Mouse (Mus musculus): ENCODE data around the gene Tmem41b. TPM values are rescaled to one million over a fixed set of nuclear protein-coding genes. Genes with fewer than 3 reads are reported as not detected.

The Tmem41b gene
- polyA plus RNA-seq, 1 experiment: 44.0 TPM

DNA sequence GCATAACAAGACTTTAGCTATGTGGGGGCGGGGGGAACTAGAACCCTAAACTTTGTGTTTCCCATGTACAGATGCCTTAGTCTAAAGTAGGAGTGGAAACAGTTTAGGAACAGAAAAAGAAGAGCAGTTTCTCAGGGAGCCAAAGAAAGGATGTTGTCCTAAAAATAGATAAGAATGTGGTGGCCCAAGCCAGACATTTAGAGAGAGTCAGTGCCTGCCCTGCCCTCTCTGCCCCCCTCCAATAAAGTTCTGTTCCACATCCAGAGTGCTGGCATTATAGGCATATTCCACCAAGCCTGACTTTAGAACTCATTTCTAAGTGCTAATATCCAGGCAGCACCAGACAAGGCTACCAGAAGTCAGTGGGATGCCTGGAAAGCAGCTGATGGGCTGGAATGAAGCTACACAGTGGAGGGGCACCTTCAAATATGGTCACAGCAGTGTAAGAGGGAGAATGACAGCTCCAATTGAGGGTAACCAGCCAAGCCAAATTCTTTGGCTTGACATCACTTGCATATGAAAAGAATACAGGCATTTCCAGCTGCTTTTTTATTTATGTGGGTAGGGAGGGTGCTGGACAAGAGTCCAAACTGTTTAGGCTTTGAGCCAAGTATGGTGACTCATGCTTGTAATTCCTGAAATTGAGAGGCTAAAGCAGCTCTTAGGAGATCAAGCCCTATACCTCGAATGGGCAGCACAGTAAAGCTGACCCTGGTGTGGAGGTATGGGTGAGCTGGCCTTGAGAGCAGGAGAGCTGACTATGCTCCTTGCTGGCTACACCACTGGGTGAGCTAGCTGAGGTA lies 6.6 kb upstream of the Tmem41b start:
- TF ChIP-seq GATA1 (IDR thresholded peaks at IDR 0.05; ENCODE audit: low read length): no peak

DNA sequence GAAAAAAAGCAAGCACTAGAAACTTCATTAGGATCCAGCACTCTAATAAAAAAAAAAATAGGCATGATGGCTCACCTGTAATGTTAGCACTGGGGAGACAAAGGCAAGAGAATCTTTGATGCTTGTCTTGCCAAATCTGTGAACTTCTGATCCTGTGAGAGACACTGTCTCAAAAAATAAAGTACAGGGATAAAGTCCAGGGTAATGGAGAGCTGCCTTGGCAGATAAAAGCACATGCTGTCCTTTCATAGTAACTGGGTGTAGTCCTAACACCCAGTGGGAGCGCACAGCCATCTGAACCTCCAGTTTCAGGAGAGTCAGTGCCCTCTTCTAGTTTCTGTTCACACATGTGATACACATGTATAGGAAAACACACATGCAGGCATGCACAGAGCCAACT lies 4.6 kb upstream of the Tmem41b start:
- TF ChIP-seq GATA1 (IDR thresholded peaks at IDR 0.05; ENCODE audit: low read length): no peak

DNA sequence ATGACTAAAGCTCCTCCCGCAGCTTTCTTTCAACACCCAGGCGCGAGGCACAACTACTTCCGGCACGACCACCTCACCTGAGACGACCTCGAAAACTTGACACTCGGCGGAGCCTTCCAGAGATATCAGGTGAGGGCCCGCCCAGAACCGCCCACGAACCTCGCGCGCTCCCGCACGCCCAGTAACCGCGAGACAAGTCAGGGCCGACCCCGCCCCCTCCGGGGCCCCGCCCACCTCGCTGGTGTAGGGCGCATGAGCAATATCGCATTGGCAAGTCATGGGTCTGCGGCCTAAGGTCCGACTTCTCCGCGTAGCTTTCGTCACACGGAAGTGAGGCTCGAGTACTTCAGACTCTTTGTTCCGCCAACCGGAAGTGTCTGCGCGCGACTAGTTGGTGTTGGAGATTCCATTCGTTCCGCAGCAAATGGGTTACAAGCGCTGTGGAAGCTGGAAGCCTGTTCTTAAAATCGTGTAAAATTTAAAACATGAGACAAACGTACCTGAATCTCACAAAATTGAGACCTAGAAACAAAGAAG lies 528 bp downstream of the Tmem41b start:
- TF ChIP-seq GATA1 (IDR thresholded peaks at IDR 0.05; ENCODE audit: low read length): no peak

DNA sequence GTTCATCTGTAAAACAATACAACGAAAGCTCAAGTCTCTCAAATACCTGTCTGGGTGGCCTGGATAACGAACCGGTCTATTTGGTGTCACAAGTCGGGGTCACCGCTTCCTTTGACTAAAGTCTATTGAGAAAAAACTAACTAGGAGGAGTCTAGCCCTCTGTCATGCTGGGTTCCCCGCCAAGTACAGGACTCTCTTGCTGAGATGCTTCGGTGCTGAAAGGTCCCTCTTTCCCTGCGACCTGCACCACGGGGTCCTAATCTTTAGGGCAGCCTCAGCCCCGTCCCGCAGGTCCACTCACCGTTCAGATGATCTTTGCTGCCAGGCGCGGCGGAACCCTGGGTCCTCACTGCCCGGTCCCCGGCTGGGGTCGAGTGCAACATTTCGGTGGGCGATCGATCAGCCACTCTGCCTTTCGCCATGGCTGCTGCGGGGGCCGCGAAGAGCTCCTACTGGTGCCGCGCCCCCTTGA lies 1.0 kb downstream of the Tmem41b start:
- TF ChIP-seq GATA1 (IDR thresholded peaks at IDR 0.05; ENCODE audit: low read length): no peak

DNA sequence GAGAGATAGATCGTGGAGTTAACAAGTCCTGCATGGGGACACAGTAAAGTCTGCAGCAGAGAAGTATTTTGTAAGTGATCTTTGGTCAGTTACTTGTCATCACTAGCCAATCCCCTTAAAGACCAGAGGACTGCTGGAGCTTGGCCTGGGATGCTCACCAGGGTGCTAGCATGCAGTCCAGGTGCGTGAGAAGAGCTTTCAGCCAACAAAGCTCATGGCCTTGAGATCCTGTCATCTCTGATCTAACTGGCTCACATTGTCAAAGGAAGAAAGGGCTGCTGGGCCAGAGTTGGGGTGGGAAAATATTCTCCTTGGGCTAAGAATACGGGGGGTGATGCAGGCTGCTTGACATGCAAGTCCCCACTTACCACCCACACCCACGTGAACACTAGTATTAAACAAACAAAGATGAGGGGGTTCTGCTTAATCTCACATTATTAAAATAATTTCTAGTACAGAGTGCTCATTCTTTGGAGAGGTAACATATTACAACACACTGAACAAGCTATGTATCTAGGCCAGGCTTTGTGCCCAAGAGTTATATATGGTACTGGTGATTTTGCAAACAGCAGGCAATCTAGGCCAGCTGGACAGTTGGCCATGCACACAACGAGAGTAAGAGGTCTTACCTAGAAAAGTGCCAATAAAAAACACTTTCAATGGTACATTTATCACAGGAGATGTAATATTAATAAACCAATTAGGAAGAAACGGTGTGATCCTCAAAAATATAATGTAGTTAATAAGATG lies 10.6 kb downstream of the Tmem41b start:
- TF ChIP-seq GATA1 (IDR thresholded peaks at IDR 0.05; ENCODE audit: low read length): no peak

DNA sequence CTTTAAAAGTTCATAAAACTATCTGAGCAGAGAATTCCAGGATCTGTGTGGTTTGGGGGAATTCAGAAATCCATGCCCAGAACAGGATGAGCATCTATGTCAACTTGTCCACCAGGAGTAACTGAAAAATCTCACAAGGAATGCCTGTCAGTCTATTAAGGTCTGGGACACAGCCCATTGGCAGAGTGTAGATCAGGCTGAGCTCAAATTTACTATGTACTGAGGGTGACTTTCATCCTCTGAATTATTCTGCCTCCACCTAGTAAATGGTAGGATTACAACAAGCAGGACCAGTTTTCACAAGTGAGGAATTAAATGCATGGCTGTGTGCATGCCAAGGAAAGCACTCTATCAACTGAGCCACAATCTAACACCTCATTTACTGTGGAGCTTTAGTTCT lies 17.2 kb downstream of the Tmem41b start:
- TF ChIP-seq GATA1 (IDR thresholded peaks at IDR 0.05; ENCODE audit: low read length): no peak

DNA sequence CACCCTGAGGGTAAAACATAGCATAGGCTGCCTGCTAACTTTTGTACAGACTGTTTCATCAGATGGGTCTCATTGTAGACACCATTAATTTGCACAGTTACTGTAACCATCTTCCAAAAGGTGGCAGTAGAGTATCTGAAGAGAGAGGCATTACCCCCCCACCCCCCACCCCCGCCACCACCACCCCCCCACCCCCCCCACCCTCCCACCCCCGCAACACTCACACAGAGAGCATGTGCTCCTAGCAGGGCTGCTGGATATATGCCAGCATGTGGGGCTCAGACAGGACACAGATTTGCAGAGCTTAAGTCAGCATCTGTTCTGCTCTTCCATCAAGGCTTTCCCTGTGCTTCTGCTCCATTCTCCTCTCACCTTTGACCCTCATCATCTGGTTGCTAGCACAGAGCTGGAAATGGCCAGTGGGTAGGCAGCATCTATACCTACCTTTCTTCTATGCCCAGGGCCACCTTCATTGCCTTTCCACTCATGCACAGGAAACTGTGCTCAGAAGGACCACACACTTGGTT lies 17.7 kb downstream of the Tmem41b start:
- no peak for TF ChIP-seq GATA1 (IDR thresholded peaks at IDR 0.05; ENCODE audit: low read length)

DNA sequence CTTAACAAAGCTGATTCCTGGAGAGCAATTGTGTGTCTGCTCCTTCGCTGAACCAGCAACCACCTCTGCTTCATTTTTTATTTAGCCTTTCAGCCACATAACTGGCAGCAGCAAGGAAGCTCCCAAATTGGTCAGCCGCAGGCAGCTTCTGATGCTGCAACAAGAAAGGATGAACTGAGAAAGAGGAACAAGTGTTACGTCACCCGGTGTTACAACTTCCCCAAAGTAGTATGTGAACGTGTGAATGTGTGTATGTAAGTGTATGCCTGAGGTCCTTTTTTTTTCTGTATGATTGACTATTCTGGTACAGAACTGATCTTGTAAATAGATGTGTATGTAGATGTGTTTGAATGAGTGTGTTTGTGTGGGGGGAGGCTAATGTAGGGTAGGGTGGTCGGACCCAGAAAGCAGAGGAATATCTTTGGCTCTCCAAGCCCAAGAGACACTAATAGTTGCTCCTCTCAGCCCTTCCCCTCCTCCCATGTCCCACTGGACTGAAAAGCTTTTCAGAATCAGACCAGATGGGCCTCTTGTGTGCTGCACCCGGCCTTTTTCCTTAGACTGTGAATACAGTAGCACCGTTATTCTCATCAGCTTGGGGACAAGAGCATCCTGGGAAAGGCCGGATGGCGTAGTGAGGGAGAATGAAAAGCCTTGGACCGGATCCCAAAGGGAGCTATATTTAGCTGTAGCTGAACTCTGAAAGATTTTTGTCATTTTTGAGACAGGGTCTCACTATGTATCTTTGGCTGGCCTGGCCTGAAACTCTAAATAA lies 18.7 kb downstream of the Tmem41b start:
- TF ChIP-seq GATA1 (IDR thresholded peaks at IDR 0.05; ENCODE audit: low read length): no peak

DNA sequence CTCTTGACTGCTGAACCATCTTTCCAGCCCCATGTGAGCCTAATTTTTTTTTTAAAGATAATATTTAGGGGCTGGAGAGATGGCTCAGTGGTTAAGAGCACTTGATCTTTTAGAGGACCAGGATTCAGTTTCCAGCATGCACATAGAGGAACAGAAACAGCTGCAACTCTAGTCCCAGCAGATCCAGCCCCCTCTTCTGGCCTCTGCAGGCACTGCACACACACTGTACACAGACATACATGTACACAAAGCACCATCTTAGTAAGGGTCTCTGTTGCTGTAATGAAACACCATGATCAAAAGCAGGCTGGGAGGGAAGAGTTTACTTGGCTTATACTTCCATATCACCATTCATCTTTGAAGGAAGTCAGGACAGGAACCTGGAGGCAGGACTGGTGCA lies 21.1 kb downstream of the Tmem41b start:
- TF ChIP-seq GATA1 (IDR thresholded peaks at IDR 0.05; ENCODE audit: low read length): no peak

DNA sequence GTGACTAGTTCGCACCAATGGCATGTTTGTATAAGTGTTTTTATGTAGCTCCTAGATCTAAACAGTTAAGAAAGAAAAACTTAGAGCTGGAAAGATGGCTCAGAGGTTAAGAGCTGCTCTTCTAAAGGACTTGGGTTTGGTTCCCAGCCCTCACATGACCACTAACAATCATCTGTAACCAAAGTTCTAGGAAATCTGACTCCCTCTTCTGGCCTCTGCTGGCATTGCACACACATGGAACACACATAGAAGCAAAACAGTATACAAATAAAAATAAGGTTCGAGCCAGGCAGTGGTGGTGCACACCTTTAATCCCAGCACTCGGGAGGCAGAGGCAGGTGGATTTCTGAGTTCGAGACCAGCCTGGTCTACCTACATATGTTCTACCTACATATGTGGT lies 23.0 kb downstream of the Tmem41b start:
- TF ChIP-seq GATA1 (IDR thresholded peaks at IDR 0.05; ENCODE audit: low read length): no peak

DNA sequence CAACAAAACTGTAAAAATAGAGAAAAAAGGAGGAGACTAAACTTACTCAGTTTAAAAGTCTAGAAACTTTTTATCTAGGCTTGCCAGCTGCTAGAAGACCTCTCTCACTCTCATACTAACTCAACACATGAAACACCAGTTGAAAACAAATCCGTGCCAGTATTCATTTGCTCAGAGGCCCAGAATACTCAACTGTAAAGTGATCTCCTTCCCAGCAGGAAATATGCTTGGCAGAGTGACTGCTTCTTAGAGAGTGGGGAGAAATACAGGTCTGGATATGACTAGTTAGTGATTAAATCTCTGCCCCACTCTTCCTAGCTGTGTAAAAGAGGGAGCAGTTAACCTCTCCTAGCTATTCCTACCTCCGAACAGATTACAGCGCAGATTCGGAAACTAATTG lies 24.1 kb downstream of the Tmem41b start:
- TF ChIP-seq GATA1 (IDR thresholded peaks at IDR 0.05; ENCODE audit: low read length): no peak

DNA sequence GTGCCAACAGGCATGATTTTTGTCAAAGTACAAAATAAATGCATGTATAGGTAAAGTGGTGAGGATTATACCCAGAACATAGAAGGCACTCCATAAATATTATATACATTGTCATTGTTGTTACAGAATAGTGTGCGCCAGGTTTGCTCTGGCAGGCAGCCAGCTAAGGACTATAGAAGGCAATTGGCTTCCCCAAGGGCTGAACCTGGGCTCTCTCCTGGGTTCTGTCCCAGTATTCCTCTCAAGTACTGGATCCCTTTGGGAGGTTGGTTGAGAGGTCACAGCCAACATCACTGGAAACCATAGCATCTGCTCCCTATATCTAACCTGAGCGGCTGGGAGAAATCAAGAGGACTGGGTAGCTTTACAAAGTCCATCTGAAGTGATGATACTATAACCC lies 25.2 kb downstream of the Tmem41b start:
- TF ChIP-seq GATA1 (IDR thresholded peaks at IDR 0.05; ENCODE audit: low read length): no peak

DNA sequence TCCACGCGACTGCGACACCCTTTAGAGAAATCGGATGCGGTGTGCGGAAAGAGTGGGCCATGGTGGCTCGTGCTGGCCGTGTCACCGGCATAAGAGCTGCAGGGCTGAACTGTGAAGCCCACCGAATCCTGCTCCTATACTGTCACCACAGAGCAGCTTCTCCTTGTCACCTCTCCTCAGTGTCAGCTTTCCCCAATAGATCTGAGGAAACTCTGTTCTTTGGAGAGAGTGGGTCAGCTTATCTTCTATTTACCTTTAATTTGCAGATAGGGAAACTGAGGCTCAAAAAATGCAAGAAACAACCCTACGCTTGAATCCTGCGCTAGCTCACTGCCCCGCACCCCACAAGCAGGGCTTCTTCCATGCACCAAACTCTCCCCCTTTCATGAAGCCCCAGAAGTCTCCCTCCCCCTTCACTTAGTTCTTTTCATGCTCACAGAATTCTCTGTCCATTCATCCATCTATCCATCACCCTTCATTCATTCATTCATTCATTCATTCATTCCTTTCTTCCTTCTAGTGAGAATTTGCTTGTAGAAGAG lies 26.0 kb downstream of the Tmem41b start:
- TF ChIP-seq GATA1 (IDR thresholded peaks at IDR 0.05; ENCODE audit: low read length): no peak

DNA sequence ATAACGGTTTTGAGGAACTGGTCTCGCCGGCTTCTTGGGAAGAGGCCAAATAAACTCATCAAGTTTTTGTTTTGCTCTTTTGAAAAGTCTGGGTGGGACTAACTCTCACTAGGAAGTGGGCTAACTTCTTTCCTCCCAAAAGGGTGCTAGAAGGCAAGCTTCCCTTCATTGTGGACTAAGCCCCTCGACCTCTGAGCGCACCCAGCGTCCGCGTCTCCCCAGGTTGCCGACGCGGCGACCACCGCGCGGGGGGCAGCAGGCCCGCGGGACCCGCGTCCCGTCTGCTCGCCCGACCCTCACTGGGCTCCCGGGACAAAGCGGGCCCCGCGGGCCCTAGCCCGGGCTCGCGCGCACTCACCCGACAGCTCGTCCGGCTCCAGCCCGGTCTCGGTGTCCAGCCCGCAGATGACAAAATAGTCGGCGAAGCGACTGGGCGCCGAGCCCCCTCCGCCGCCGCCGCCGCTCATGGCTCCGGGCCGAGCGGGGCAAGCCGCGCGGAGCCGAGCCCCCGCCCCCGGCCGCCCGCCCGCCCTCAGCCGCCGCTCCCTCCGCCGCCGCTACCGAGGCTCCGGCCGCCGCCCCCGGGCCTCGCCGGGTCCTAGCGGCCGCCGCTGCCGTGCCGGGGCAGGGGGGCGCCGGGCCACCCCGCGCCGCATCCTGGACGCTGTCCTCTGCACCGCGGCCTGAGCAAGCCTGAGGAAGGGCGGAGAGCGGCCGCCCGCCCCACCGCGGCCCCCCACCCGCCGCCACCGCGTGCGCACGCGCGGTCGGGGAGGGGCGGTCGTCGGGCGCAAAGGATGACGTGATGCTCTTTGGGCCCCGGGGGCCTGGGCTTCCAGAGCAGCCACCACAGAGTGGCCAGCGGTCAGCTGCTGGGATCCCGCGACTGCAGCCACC lies 26.8 kb downstream of the Tmem41b start, which contains the start of gene Dennd5a:
Dennd5a (minus strand) TSS at position 755 of the 897 bp plus-strand sequence.
- TF ChIP-seq GATA1 (IDR thresholded peaks at IDR 0.05; ENCODE audit: low read length): no peak

All from G1E-ER4 (cell line).